Mouse (Mus musculus) MEL-GATA-1-ER (cell line): Measurements from ENCODE around the gene Dnaaf5.

ENCODE experiments used
- DNase-seq: peaks from one replicate; pipeline ENCODE4 v3.0.0-alpha.2; 2012; ENCODE audit warnings: low read depth; ENCODE audit errors: extremely low read depth

Dnaaf5 gene

DNA sequence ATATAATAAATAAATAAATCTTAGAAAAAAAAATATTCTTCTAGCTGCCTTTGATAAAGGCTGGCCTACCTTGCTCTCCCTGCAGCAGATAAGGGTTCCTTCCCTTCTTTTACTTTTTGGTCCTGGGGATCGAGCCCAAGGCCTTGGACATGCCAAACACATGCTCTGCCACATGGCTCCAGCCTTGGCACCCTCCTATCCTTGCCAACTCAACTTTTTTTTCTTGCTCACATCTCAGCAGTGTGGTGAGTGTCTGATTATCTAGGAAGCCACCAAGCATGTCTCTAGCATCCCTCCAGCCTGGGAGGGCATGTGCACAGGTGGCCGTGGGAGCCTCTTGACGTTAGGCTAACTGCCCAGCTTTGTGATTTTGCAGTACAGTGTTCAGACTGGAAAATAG is 78.3 kb downstream of the Dnaaf5 start:
- DNase-seq, result no peak

DNA sequence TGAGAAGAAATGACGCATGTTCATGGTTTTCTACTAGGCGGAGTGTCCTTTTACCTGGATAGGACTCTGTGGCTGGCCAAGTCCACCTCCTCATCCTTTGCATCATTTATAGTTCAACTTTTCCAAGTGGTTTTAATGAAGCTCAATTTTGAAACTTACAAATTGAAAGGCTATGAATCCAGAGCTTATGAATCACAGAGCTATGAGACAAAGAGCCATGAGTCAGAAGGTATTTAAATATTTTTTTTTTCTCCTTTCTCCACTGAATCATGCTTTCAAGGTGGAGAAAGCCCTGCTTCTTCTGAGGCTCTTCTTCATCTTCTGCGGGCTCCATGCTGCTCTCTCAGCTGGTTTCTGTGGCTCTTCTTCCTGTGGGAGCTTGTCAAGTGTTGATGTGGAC is 79.7 kb downstream of the Dnaaf5 start:
- DNase-seq, result no peak

DNA sequence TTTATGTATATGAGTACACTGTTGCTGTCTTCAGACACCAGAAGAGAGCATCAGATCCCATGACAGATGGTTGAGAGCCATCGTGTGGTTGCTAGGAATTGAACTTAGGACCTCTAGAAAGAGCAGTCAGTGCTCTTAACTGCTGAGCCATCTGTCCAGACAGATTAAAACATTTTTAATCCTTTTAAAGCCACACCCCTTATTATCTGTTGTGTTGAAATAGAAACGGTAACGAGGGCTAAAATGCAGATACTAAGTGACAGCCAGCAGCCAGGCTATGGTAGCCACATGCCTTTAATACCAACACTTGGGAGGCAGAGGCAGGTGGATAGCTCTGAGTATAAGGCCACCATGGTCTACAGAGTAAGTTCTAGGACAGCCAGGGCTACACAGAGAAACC is 82.1 kb downstream of the Dnaaf5 start:
- no peak for DNase-seq

DNA sequence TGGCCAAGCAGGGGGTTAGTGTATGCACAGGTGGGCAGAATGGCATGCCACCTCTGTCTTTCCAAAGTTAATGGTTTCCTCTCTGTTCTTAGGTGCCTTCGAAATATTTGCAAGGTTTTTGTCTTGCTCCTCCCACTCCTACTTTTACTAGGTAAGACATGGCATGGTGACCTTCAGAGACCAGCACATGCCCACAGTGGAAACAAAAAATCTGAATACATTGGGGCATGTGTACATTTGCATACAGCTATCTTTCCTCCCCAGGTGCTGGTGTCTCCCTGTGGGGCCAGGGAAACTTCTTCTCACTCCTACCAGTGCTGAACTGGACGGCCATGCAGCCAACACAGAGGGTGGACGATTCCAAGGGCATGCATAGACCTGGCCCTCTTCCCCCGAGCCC is 84.4 kb downstream of the Dnaaf5 start:
- no peak for DNase-seq
